Mouse (Mus musculus) R1 (cell line): ENCODE measurements at regions not wholly inside any gene's neighbourhood (a gene's known extent, or its start where the extent isn't known, plus 50 kb on each side); places are given as distances from the start of the nearest gene placed in this dataset.

Experiments
- DNase-seq: peaks from one replicate; pipeline ENCODE4 v3.0.0-alpha.2; 2018; ENCODE audit warnings: low read depth, low spot score

DNA sequence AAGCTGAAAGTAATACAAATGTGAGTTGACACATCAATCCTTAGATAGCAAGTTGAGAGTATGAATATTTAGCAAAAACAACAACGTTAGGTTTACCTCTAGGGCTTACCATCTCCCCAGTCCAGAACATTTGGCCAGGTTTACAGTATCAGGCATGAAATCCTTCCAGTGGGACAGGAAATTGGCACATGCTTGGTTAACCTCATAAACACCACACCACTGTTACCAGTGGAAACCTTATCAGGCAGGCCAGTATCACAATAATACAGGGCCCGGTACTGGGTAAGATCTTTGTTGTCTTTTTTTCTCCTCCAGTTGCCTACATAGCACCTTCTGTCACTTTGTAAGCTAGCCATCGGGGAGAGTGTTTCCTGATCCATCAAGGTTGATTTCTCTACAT, 101.7 kb upstream of the Slc13a1 start:
- no peak for DNase-seq

DNA sequence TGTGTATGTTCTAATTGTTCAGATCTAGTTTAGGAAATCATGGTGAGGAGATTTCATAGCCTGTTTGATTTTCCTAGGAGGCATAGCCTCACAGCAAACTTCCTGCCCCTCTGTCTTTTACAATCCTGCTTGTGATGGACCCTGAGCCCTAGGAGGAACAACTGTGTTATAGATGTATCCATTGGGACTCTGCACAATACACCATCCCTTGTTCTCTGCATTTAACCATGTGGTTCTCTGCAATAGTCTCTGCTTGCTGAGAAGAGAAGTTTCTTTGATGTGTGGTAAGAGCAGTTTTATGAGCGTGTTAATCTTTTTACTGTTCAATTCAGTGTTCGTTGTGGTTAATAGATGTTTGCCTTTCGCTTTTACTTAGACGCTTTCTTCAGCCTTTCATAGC, 95.9 kb upstream of the Slc13a1 start:
- DNase-seq, result no peak

DNA sequence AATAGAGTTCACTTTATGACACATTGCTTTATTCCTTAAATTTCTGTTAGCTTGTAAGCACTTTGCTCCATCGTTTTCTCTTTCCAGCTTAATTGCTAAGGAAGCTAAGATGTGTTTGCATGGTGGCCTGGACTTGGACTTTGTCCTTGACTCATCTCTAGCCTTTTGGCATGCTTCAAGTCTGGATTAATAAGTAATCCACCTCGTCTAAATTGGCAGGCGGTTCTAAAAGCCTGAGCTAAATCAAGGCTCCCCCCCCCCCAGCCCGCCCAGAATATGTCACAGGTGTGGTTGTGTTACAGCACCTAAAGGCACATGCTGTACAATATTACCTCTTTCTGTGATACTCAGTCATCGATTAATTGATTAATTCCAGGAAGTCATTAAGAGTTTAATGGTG, 94.7 kb upstream of the Slc13a1 start:
- DNase-seq, result no peak

DNA sequence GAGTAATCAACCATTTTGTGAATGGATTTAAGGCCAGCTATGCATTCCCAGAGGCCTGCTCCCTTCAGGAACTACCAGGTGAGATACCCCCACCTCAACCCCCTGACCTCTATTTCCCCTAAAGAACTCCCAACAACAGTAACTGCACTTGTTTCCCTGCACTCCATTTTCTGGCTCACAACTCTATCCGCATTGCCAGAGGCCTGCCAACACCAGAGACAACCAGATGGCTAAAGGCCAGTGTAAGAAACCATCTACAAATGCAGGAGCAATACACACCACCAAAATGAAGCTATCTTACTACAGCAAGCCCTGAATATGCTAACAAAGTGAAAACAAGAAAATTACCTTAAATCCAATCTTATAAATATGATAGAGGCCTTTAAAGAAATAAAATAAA, 77.7 kb upstream of the Slc13a1 start:
- no peak for DNase-seq

DNA sequence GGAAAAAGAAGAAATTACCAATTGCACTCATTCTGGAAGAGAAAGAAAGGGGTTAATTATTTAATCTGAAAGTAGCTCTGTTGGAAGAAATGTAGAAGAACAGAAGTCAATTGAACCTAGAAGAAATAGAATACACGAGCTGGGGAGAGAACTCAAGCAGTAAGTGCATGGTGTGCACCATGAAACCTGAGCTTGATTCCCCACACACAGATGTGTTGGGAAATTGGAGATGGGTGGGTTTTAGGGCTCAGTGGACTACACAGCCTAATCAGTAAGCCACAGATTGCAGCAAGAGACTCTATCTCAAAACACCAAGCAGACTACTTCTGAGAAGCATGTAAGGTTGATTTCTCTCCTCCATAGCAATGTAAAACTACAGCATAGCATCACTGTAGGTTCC, 70.6 kb upstream of the Slc13a1 start:
- DNase-seq, result no peak

DNA sequence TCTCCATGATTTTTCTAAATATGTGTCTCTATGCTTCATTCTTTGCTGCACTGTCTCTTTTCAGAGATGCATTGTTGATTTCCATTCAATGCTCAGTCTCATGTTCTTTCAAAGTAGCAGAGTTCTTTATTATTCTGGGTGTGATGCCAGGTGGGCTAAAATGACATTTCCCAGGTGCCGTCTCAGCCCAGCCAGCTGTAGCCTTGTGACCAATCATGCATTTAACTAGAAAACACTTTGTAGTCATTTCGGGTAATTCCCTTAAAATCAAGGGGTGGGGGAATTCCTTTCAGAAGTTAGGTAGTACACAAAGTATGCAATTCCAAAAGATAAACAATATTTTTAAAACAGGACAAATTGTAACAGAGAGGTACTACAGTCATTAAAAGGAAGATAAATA, 70.2 kb upstream of the Slc13a1 start:
- DNase-seq, result no peak

DNA sequence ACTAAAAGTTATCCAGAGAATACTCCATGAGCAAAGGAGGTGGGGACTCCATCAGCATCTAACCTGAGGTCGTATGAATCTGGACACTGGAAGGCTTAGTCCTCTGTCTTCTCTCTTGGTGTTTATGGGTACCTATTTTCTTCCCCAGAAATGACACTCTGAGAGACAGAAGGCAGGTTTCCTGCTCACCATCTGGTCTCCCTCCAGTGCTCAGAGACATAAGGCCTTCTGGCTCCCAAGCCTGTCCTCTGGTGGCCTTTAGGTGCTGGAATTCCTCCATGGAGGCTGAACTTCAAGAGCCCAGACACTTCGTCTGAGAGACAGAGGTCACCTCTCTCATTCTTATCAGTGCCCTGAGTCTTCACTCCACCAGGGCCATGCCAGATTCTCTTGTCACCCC, 65.7 kb upstream of the Slc13a1 start:
- no peak for DNase-seq

DNA sequence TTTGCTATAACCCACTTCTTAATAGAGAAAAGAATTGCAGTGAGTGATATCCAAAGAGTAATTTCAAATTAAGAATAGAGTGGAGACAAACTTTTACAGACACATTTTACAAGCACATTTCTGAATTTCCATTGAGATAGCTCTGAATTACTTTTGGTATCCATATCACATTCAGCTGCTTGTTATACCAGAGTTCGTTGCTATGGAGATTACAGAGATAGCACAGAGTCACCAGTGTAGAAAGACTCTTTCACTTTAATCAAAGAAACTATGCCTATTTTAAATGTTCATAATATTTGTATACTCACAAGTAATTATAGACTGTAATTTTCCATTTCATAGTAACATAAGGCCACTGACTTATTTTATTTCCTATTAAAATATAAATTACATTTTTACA, 52.7 kb upstream of the Slc13a1 start:
- no peak for DNase-seq

DNA sequence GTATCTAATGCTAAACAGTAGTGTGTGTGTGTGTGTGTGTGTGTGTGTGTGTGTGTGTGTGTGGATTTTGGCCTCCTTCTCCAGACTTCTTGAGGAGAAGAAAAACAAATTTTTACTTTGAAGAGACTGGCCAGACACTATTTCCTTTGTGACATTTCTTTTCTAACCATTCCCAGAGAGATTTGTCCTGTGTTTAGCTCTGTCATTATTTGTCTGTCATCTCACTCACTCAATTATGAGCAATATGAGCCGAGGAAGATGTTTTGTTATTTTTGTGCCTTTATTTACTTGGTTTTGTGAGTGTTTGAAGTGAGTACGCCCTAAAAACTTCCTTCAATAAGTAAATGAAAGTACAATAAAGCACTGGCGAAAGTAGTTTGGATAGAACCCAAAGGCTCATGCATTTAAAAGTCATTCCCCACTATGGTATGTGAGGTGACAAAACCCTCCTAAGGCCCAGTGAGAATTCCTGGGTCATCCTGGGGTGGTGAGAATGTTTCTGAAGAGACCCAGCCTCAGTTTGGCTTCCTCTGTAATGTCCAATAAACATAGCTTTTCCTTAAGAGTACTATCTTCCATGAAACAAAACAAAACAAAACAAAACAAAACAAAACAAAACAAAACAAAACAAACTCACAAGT, 52.1 kb upstream of the Slc13a1 start:
- no peak for DNase-seq
